Mouse (Mus musculus): Measurements from ENCODE around the gene Aldh1l1. TPM values are rescaled to one million over a fixed set of nuclear protein-coding genes. Genes with fewer than 3 reads are reported as not detected.
A peak's percentile ranks its signal among the peaks of the same experiment; 100 is the strongest.

Aldh1l1 gene
- total RNA-seq, 2 experiments from 2014 or later: 1.9 to 2.2 TPM

GRCm38 (mm10) chr6:90539271-90539670 is 53.0 kb downstream of the Aldh1l1 start:
- intact Hi-C loops (cut with DNase I): loop anchor here (2.0 to 5.0 kb wide), 2 partner anchors 36 to 107 kb away; no protein-coding TSS in a partner anchor
- DNase-seq: peak in 1 of 2 experiments; percentile 25

- no peak for DNase-seq
- intact Hi-C loops (cut with DNase I): no loop called here
Measured at GRCm38 (mm10) chr6:90540520-90540919, 54.3 kb downstream of the Aldh1l1 start.

- no peak for DNase-seq
- intact Hi-C loops (cut with DNase I): no loop called here
Measured at GRCm38 (mm10) chr6:90541367-90541772, 55.1 kb downstream of the Aldh1l1 start.

GRCm38 (mm10) chr6:90544433-90544832 is 58.2 kb downstream of the Aldh1l1 start:
- intact Hi-C loops (cut with DNase I): no loop called here
- no peak for DNase-seq

GRCm38 (mm10) chr6:90546274-90546673 is 60.0 kb downstream of the Aldh1l1 start:
- no peak for DNase-seq
- intact Hi-C loops (cut with DNase I): no loop called here

GRCm38 (mm10) chr6:90547041-90547440 is 60.8 kb downstream of the Aldh1l1 start:
- DNase-seq: no peak
- intact Hi-C loops (cut with DNase I): no loop called here

GRCm38 (mm10) chr6:90550161-90550912 is 64.1 kb downstream of the Aldh1l1 start:
- intact Hi-C loops (cut with DNase I): no loop called here
- DNase-seq: peak in 1 of 2 experiments; percentile 23

- intact Hi-C loops (cut with DNase I): no loop called here
- no peak for DNase-seq
Measured at GRCm38 (mm10) chr6:90551251-90551650, 65.0 kb downstream of the Aldh1l1 start.

- no peak for DNase-seq
- intact Hi-C loops (cut with DNase I): no loop called here
Measured at GRCm38 (mm10) chr6:90553197-90553596, 67.0 kb downstream of the Aldh1l1 start.

- intact Hi-C loops (cut with DNase I): no loop called here
Measured at GRCm38 (mm10) chr6:90553682-90554081, 67.5 kb downstream of the Aldh1l1 start.

GRCm38 (mm10) chr6:90556534-90557058 is 70.4 kb downstream of the Aldh1l1 start:
- intact Hi-C loops (cut with DNase I): no loop called here
- DNase-seq: no peak

More at GRCm38 (mm10) chr6:90553682-90554081, 67.5 kb downstream of the Aldh1l1 start:
- no peak for DNase-seq

GRCm38 (mm10) chr6:90557077-90557476 is 70.8 kb downstream of the Aldh1l1 start:
- intact Hi-C loops (cut with DNase I): no loop called here
- no peak for DNase-seq

- DNase-seq: no peak
- intact Hi-C loops (cut with DNase I): no loop called here
Measured at GRCm38 (mm10) chr6:90557829-90558693, 71.8 kb downstream of the Aldh1l1 start.

- intact Hi-C loops (cut with DNase I): no loop called here
- DNase-seq: no peak
Measured at GRCm38 (mm10) chr6:90560390-90561058, 74.3 kb downstream of the Aldh1l1 start.

- no peak for DNase-seq
- intact Hi-C loops (cut with DNase I): no loop called here
Measured at GRCm38 (mm10) chr6:90561234-90561781, 75.1 kb downstream of the Aldh1l1 start.

- intact Hi-C loops (cut with DNase I): no loop called here
- DNase-seq: no peak
Measured at GRCm38 (mm10) chr6:90564240-90564639, 78.0 kb downstream of the Aldh1l1 start.

- intact Hi-C loops (cut with DNase I): no loop called here
- DNase-seq: no peak
Measured at GRCm38 (mm10) chr6:90565357-90566215, 79.4 kb downstream of the Aldh1l1 start.

GRCm38 (mm10) chr6:90567486-90567885 is 81.3 kb downstream of the Aldh1l1 start:
- no peak for DNase-seq
- intact Hi-C loops (cut with DNase I): no loop called here

GRCm38 (mm10) chr6:90567928-90568327 is 81.7 kb downstream of the Aldh1l1 start:
- intact Hi-C loops (cut with DNase I): no loop called here
- no peak for DNase-seq

Data from heart, postnatal 36 days (tissue).